Mouse (Mus musculus) liver, embryonic 14.5 days (tissue): ENCODE data around the gene Aoc3. TPM values are rescaled to one million over a fixed set of nuclear protein-coding genes. Genes with fewer than 3 reads are reported as not detected.
A peak's percentile ranks its signal among the peaks of the same experiment; 100 is the strongest.

Experiments
- ATAC-seq: fragments of 200-750 bp; cut with Nextera tagmentation; 2 replicates; pipeline ENCODE4 v1.8.0; 2017; ENCODE audit warnings: moderate number of reproducible peaks, mild to moderate bottlenecking, moderate library complexity; ENCODE audit not compliant: insufficient read depth
- DNase-seq, 3 experiments: peaks; one replicate each; pipeline ENCODE4 v3.0.0-alpha.2; 2012 to 2013; ENCODE audit warnings: low read depth in 3 of 3, low spot score in 3 of 3
- H3K27ac ChIP-seq: fragments of 300-500 bp; sonication (generic); 2 replicates; pipeline ENCODE4 v1.5.1; 2014; ENCODE audit warnings: moderate library complexity, mild to moderate bottlenecking, control low read depth, inconsistent platforms
- H3K27me3 ChIP-seq: fragments of 300-500 bp; sonication (generic); 2 replicates; pipeline ENCODE4 v1.6.1; 2014; ENCODE audit warnings: mild to moderate bottlenecking, low read length, moderate library complexity; ENCODE audit not compliant: control insufficient read depth, insufficient read depth
- H3K36me3 ChIP-seq: fragments of 300-500 bp; sonication (generic); replicated peaks from 2 replicates; pipeline ENCODE4 v1.6.1; 2014; ENCODE audit warnings: low read depth; ENCODE audit not compliant: control insufficient read depth, insufficient read depth
- H3K4me1 ChIP-seq, 2 experiments: fragments of 200-500 bp in 1 of 2; fragments of 300-500 bp in 1 of 2; sonication (generic) in 1 of 2; replicated peaks; 2 replicates each; pipeline ENCODE4 v1.6.1; 2012 to 2014; ENCODE audit warnings: antibody characterized with exemption in 1 of 2, inconsistent platforms in 1 of 2, low read length in 1 of 2; ENCODE audit not compliant: control insufficient read depth in 2 of 2, insufficient read depth in 2 of 2
- H3K4me2 ChIP-seq: fragments of 300-500 bp; sonication (generic); 2 replicates; pipeline ENCODE4 v1.6.1; 2014; ENCODE audit warnings: low read depth, mild to moderate bottlenecking, control low read depth, moderate library complexity
- H3K4me3 ChIP-seq, 2 experiments: fragments of 200-500 bp in 1 of 2; fragments of 300-500 bp in 1 of 2; sonication (generic) in 1 of 2; 2 replicates each; pipeline ENCODE4 v1.5.1; 2012 to 2014; ENCODE audit warnings: low read depth in 2 of 2, low read length in 2 of 2, mild to moderate bottlenecking in 2 of 2, control low read depth in 1 of 2, inconsistent platforms in 1 of 2, moderate library complexity in 1 of 2; ENCODE audit not compliant: insufficient read depth in 1 of 2
- H3K9ac ChIP-seq: fragments of 300-500 bp; sonication (generic); replicated peaks from 2 replicates; pipeline ENCODE4 v1.6.1; 2014; ENCODE audit warnings: mild to moderate bottlenecking, control low read depth, moderate library complexity
- H3K9me3 ChIP-seq: fragments of 300-500 bp; sonication (generic); 2 replicates; pipeline ENCODE4 v1.6.1; 2016; ENCODE audit warnings: low read length, mixed read lengths; ENCODE audit not compliant: control insufficient read depth
- CTCF ChIP-seq: IDR thresholded peaks from 2 replicates; pipeline ENCODE4 v1.5.1; 2016; ENCODE audit warnings: antibody characterized with exemption, low read depth, control low read depth
- EP300 ChIP-seq: IDR thresholded peaks from 2 replicates; pipeline ENCODE4 v1.6.1; 2016; ENCODE audit warnings: antibody characterized with exemption, low read depth
- WGBS: fragments of 180-500 bp; shearing (Covaris S2); extraction: QIAGEN DNeasy Blood & Tissue Kit; methylation state at CpG from one replicate; pipeline ENCODE4 v1.1.7; 2014; ENCODE audit not compliant: insufficient replicate concordance; 5-methylcytosine and 5-hydroxymethylcytosine counted together
- polyA plus RNA-seq, 2 experiments: library from polyadenylated mRNA; depleted of rRNA in 1 of 2; stranded (reverse) in 1 of 2; unstranded in 1 of 2; fragments of >200 nt; fragmentation: Nextera tagmentation in 1 of 2; extraction: Ambion mirVana in 1 of 2; gene quantifications; 2 replicates each; pipeline versions ENCODE4 v1.2.1 to v1.2.3; 2012 to 2014

Aoc3 gene
- polyA plus RNA-seq, 2 experiments, result 0.03 to 0.25 TPM

GRCm38 (mm10) chr11:101354438-101355010 lies 24.1 kb downstream of the Aoc3 start:
- Histone ChIP-seq H3K27ac (no peak overlapping the region), H3K4me3 (no peak overlapping the region), H3K27me3 (no peaks in the 10 kb centered on the region), H3K9me3 (no peaks in the 10 kb centered on the region), H3K4me1 (no peaks in the 10 kb centered on the region), H3K4me2 (no peak overlapping the region), H3K9ac (no peak overlapping the region), H3K36me3 (no peaks in the 10 kb centered on the region)
- ATAC-seq (no peak), DNase-seq (no peak)
- WGBS, result 67% methylated on average over 5 of the region's 5 CpGs
- TF ChIP-seq EP300 (no peak), CTCF (peak; percentile 29; the same call in 1 of the 2 replicates)

GRCm38 (mm10) chr11:101355916-101356315 lies 25.5 kb downstream of the Aoc3 start:
- TF ChIP-seq EP300 (no peak), CTCF (no peak)
- DNase-seq (no peak), ATAC-seq (no peak)
- Histone ChIP-seq H3K9me3 (no peaks in the 10 kb centered on the region), H3K36me3 (no peaks in the 10 kb centered on the region), H3K27ac (no peak overlapping the region), H3K4me3 (no peak overlapping the region), H3K4me1 (0 out of 4 replicates have a peak, but pooled peaks cover 0 to 8% of the 10 kb centered on the region in 2 experiments), H3K9ac (no peak overlapping the region), H3K27me3 (no peaks in the 10 kb centered on the region), H3K4me2 (no peak overlapping the region)
- 62% methylated on average over 2 of the region's 2 CpGs for WGBS

- H3K4me2 ChIP-seq, result no peak overlapping the region
- no peak for TF ChIP-seq CTCF
- TF ChIP-seq EP300, result no peak
- 0 out of 4 replicates have a peak, but pooled peaks cover 0 to 8% of the 10 kb centered on the region in 2 experiments for H3K4me1 ChIP-seq
- no peaks in the 10 kb centered on the region for H3K36me3 ChIP-seq
- DNase-seq, result no peak
- no peak overlapping the region for H3K27ac ChIP-seq
- no peak overlapping the region for H3K9ac ChIP-seq
- WGBS, result 40% methylated on average over 3 of the region's 3 CpGs
- no peaks in the 10 kb centered on the region for H3K27me3 ChIP-seq
- no peaks in the 10 kb centered on the region for H3K9me3 ChIP-seq
- no peak overlapping the region for H3K4me3 ChIP-seq
- ATAC-seq, result no peak
These were observed 27.2 kb downstream of the Aoc3 start for GRCm38 (mm10) chr11:101357505-101358182.

GRCm38 (mm10) chr11:101359776-101360175 lies 29.4 kb downstream of the Aoc3 start:
- Histone ChIP-seq H3K4me1 (peaks cover 2 to 22% of the 10 kb centered on the region in 2 experiments; a peak in 3 of 4 replicates), H3K9ac (no peak overlapping the region), H3K4me2 (no peak overlapping the region), H3K4me3 (no peak overlapping the region), H3K27ac (no peak overlapping the region), H3K27me3 (no peaks in the 10 kb centered on the region), H3K9me3 (no peaks in the 10 kb centered on the region), H3K36me3 (no peaks in the 10 kb centered on the region)
- ATAC-seq, result no peak
- WGBS, result 66% methylated on average over 9 of the region's 9 CpGs
- TF ChIP-seq CTCF (no peak), EP300 (no peak)
- no peak for DNase-seq

- TF ChIP-seq CTCF, result no peak
- no peak for TF ChIP-seq EP300
- H3K36me3 ChIP-seq, result no peaks in the 10 kb centered on the region
- no peaks in the 10 kb centered on the region for H3K27me3 ChIP-seq
- H3K9ac ChIP-seq, result no peak overlapping the region
- ATAC-seq, result no peak
- DNase-seq, result no peak
- no peak overlapping the region for H3K4me3 ChIP-seq
- H3K27ac ChIP-seq, result no peak overlapping the region
- peaks cover 2 to 25% of the 10 kb centered on the region in 2 experiments; a peak in 3 of 4 replicates for H3K4me1 ChIP-seq
- no peaks in the 10 kb centered on the region for H3K9me3 ChIP-seq
- H3K4me2 ChIP-seq, result no peak overlapping the region
- 35% methylated on average over 3 of the region's 3 CpGs for WGBS
These were observed 30.3 kb downstream of the Aoc3 start for GRCm38 (mm10) chr11:101360651-101361113.
